Mouse (Mus musculus) midbrain, embryonic 15.5 days (tissue): ENCODE measurements around the gene AA792892. TPM values are rescaled to one million over a fixed set of nuclear protein-coding genes. Genes with fewer than 3 reads are reported as not detected.
"Not testable (repeated sequence)": the region's sequence is repeated elsewhere in the genome, so short reads cannot be mapped to it uniquely, and the experiment has no call there.

ENCODE experiments used
- ATAC-seq: fragments of 200-750 bp; cut with Nextera tagmentation; replicated peaks from 2 replicates; pipeline ENCODE4 v1.8.0; 2017; ENCODE audit warnings: moderate TSS enrichment
- H3K27ac ChIP-seq: fragments of 300-500 bp; sonication (generic); 2 replicates; pipeline ENCODE4 v1.5.1; 2015; ENCODE audit warnings: mild to moderate bottlenecking, inconsistent platforms
- H3K27me3 ChIP-seq: fragments of 300-500 bp; sonication (generic); replicated peaks from 2 replicates; pipeline ENCODE4 v1.6.1; 2015; ENCODE audit warnings: inconsistent platforms
- H3K36me3 ChIP-seq: fragments of 300-500 bp; sonication (generic); replicated peaks from 2 replicates; pipeline ENCODE4 v1.6.1; 2015; ENCODE audit warnings: inconsistent platforms
- H3K4me1 ChIP-seq: fragments of 300-500 bp; sonication (generic); 2 replicates; pipeline ENCODE4 v1.6.1; 2015; ENCODE audit warnings: inconsistent platforms
- H3K4me2 ChIP-seq: fragments of 300-500 bp; sonication (generic); 2 replicates; pipeline ENCODE4 v1.6.1; 2015; ENCODE audit warnings: inconsistent platforms, mild to moderate bottlenecking, moderate library complexity
- H3K4me3 ChIP-seq: fragments of 300-500 bp; sonication (generic); 2 replicates; pipeline ENCODE4 v1.5.1; 2015; ENCODE audit warnings: mild to moderate bottlenecking, inconsistent platforms
- H3K9ac ChIP-seq: fragments of 300-500 bp; sonication (generic); 2 replicates; pipeline ENCODE4 v1.6.1; 2015; ENCODE audit warnings: mild to moderate bottlenecking, inconsistent platforms
- H3K9me3 ChIP-seq: fragments of 300-500 bp; sonication (generic); 2 replicates; pipeline ENCODE4 v1.6.1; 2016; ENCODE audit warnings: inconsistent platforms
- WGBS: fragments of 180-500 bp; shearing (Covaris S2); methylation state at CpG from one replicate; pipeline ENCODE4 v1.1.7; 2015; ENCODE audit warnings: mixed read lengths; 5-methylcytosine and 5-hydroxymethylcytosine counted together
- polyA plus RNA-seq: library from polyadenylated mRNA; unstranded; fragments of >200 nt; fragmentation: Nextera tagmentation; extraction: Ambion mirVana; gene quantifications from 2 replicates; pipeline ENCODE4 v1.2.1, GENCODE M21; 2015

AA792892 gene
- polyA plus RNA-seq: not detected in 2 replicates

- not testable (repeated sequence) for H3K36me3 ChIP-seq, H3K4me2 ChIP-seq, H3K9me3 ChIP-seq, H3K4me3 ChIP-seq, H3K27me3 ChIP-seq, H3K27ac ChIP-seq, H3K4me1 ChIP-seq, H3K9ac ChIP-seq, ATAC-seq
- no CpG with 5 or more reads among the region's 2 CpGs for WGBS
These were observed at the start of gene AA792892 for GRCm38 (mm10) chr5:94339449-94339848. Gene AA792892 (plus strand): TSS chr5:94339749.

GRCm38 (mm10) chr5:94306696-94307095 lies 32.9 kb upstream of the AA792892 start, which contains the start of gene A430089I19Rik:
Gene A430089I19Rik (minus strand): TSS chr5:94306796.
- WGBS: 84% methylated on average over 1 of the region's 1 CpGs
- H3K36me3 ChIP-seq, H3K27ac ChIP-seq, H3K9ac ChIP-seq, H3K27me3 ChIP-seq, H3K4me2 ChIP-seq, H3K4me1 ChIP-seq, H3K9me3 ChIP-seq, ATAC-seq, H3K4me3 ChIP-seq: not testable (repeated sequence)

GRCm38 (mm10) chr5:94314135-94314534 lies 25.4 kb upstream of the AA792892 start, which contains the start of gene Gm6502:
Gene Gm6502 (plus strand): TSS chr5:94314435.
- H3K27me3 ChIP-seq, H3K27ac ChIP-seq, ATAC-seq, H3K4me3 ChIP-seq, H3K4me2 ChIP-seq, H3K9me3 ChIP-seq, H3K4me1 ChIP-seq, H3K9ac ChIP-seq, H3K36me3 ChIP-seq: not testable (repeated sequence)
- no CpG with 5 or more reads among the region's 2 CpGs for WGBS

Other genes starting within 250 kb of the AA792892 start
- gene Gm3106, start 121.7 kb upstream of the AA792892 start, polyA plus RNA-seq: not detected in 2 replicates
- gene A430089I19Rik, start 33.0 kb upstream of the AA792892 start, polyA plus RNA-seq: not detected in 2 replicates
- not detected in 2 replicates for gene Gm6502, start 25.3 kb upstream of the AA792892 start, polyA plus RNA-seq
- not detected in 2 replicates for gene Gm7682, start 106.0 kb downstream of the AA792892 start, polyA plus RNA-seq
- not detected in 2 replicates for gene Gm3139, start 186.5 kb downstream of the AA792892 start, polyA plus RNA-seq